Mouse (Mus musculus): ENCODE measurements around the gene Lamb3.
A peak's percentile ranks its signal among the peaks of the same experiment; 100 is the strongest.
"Not testable (repeated sequence)": the region's sequence is repeated elsewhere in the genome, so short reads cannot be mapped to it uniquely, and the experiment has no call there.

Lamb3 gene

DNA sequence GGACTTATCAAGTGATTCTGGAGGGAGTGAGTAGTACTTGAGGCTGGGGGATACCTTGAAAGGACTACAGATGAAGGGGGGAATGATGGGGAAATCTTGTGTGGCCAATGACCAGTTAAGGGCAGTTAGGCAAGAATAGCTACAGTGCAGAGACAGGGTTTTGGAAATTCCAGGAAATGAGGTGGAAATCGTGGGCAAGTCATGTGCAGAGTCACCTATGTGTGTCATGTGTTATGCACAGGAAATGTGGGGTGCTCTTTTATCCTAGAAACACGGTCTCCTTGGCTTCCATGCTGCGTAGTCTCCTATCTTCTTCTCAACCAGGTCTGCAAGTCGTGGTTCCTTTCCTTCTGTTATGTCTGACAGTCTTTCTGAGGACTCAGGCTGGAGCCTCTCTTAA is 72.0 kb downstream of the Lamb3 start:
- DNase-seq (ENCODE audit: low read depth) = no peak

DNA sequence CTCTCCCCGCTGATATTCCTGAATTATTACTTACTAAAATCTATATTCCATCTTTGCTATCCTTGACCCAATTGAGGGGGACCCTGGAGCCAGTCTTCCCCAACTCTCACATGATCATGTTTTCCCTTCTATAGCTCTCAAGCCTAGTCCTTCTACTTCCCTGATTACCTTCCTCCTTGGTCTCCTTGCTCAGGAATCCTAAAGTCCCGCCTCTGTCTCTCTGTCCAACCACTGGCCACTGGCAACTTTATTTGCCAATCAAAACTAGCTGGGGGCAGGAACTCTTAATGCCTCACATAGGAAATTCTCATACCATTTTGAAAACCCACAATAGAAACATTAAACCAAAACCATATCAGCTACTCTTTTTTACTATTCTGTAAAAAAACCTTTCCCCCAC is 73.8 kb downstream of the Lamb3 start:
- DNase-seq (ENCODE audit: low read depth) = no peak

DNA sequence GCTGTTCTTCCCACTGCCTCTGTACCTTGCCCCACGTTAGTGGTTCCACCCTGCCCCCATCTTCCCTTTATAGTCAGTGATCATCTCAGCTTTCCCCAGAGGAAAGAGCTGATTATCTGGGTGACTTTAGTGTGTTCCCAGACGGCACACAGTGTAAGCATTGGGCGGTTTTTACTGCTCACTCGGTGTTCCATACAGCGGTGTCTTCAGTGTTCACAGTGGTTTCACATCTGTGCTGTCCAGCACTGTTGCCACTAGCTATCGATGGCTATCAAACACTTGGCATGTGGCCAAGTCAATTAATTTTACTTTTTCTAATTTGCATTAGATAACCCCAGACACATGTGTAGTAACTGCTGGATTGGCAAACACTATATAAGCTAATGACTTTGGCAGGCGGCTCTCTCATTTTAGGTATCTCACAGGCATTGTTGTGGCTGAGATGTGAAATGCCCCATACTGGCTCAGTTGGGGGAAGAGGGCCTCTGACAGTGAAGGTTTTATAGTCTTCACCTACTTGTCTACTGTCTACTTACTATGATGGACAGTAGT is 76.8 kb downstream of the Lamb3 start:
- no peak for DNase-seq (ENCODE audit: low read depth)

DNA sequence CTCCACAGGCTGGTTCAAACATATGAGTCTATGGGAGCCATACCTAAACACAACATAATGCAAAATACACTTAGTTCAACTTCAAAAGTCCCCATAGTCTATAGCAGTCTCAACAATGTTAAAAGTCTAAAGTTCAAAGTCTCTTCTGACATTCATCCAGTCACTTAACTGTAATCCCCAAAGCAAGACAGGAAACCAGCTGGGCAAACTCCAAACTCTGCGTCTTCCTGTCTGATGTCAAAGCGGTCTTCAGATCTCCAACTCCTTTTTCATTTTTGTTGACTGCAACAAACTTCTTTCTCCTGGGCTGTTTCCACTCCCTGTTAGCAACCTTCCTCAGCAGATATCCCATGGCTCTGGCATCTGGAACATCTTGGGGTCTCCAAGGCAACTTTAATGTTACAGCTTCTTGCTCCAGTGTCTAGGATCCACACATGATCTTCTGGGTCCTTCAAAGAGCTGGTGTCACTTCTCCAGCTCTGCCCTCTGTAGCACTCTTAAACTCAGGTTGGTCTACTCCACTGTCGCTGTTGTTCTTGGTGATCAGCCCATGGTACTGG is 78.3 kb downstream of the Lamb3 start:
- not testable (repeated sequence) for DNase-seq (ENCODE audit: low read depth)

DNA sequence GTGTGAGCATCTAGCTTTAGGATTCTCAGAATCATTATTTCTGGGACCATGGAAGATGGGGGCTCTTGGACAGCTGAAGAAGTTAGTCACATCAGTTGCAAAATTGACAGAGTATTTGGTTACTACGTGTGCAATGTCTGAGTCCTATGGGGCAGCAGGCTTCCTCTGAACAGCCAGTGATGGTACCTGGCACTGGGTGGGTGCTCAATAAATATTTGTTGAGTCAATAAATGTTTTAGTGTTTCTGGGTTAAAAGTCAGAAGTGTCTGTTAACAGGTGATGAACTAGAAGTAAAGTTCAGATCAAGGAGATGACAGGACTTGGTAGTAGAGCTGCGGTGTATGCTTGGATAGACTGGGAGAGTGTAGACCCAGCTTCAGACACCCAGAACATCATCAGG is 80.1 kb downstream of the Lamb3 start:
- DNase-seq (ENCODE audit: low read depth) = no peak

DNA sequence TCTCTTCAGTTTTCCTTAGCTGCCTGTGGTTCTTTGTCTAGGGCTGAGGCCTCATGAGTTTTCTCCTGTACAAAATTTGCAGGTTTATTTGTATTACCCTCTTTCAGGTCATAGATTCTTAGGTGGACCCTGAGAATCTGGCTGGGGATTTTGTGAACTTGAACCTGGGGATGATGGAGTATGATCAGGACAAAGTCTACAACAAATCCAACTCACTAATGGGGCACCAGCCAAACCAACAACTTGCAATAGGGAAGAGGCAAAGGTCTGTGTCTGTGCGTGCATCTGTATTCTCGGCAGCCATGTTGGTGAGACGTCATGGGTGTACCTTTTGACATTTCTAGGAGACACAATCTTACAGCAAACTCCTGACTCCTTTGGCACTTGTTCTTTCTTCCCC is 81.6 kb downstream of the Lamb3 start:
- no peak for DNase-seq (ENCODE audit: low read depth)

DNA sequence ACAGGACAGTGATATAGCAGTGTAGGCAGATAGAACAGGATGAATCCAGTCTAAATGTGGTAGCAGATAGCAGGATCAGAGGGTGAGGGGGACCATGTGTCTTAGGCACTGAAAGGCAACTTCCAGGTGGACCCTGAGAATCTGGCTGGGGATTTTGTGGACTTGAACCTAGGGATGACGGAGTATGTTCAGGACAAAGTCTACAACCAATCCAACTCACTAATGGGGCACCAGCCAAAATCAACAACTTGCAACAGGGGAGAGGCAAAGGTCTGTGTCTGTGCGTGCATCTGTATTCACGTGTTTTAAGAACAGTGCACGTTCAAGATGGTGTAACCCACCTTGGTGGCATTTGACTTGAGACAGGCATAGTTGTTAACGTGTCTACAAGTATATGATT is 82.4 kb downstream of the Lamb3 start:
- DNase-seq (ENCODE audit: low read depth) = no peak

DNA sequence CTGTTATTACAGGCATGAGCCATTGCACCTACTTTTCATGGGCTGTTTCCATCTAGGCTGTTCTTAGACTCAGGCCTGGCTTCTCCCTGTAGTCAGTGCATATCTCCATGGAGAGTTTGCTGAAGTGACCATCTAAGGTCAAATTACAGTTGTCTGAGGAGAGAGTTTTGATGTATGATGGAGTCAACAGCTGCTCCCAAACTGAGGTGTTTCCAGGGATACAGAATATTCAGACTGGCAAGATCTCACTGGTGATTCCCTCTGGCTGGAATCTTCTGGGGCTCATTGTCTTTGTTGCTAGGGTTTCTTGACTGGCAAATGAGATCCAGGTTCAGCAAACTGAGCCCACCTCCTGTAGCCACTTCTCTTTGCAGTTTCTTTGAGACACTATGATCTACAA is 83.2 kb downstream of the Lamb3 start:
- no peak for DNase-seq (ENCODE audit: low read depth)

DNA sequence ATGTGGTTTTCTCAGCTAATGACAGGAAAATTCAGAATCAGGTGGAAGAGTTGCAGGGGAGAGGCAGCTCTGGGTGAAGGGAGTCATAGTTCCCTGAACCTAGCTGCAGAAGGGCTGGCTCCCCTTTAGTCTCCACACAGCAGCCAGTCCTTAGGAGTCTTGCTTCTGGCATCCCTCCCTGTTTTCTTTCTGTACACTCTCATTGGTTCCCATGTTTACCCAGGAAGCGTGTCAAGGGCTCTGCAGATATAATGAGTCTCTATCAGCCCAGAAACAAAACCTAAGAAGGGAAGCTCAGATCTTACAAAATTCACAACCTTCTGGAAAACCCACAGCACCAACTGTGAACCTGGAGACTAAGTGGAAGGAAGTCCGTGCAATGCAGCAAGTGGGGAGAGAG is 85.5 kb downstream of the Lamb3 start:
- no peak for DNase-seq (ENCODE audit: low read depth)

DNA sequence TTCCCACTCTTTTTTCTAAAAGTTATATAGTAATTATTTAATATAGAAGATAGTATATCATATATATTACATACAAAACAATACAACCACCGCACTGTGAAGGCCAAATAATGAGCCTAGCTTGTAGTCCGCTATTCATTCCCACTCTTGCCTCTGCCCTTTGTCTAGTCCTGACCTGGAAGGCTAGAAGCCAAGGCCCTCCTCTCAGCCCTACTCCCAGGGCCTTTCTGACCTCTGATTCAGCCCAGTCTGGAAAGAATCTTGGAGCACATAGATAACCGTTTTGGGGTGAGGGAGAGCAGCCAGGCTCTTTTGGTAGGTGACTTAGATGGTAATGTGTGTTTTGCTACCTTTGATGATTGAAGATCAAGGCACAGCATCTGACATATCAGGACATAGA is 86.4 kb downstream of the Lamb3 start:
- no peak for DNase-seq (ENCODE audit: low read depth)

DNA sequence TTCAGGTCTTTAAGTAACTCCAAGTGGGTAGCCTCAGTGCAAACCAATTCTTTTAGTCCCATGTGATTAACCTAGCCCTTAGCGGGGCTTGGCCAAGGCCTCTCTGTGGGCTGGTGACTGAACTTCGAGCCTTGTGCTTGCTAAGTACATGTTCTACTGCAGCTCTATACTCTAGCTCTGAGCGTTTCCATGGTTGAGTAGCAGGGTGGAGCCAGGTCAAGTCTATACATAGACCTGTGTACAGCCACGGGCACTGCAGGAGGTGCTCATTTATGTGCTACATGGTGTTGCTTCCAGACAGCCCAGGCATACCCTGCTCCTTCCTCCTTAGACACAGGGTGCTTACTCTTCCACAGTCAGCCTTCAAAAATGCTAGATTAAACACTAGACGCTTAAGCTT is 88.4 kb downstream of the Lamb3 start:
- DNase-seq (ENCODE audit: low read depth) = no peak

DNA sequence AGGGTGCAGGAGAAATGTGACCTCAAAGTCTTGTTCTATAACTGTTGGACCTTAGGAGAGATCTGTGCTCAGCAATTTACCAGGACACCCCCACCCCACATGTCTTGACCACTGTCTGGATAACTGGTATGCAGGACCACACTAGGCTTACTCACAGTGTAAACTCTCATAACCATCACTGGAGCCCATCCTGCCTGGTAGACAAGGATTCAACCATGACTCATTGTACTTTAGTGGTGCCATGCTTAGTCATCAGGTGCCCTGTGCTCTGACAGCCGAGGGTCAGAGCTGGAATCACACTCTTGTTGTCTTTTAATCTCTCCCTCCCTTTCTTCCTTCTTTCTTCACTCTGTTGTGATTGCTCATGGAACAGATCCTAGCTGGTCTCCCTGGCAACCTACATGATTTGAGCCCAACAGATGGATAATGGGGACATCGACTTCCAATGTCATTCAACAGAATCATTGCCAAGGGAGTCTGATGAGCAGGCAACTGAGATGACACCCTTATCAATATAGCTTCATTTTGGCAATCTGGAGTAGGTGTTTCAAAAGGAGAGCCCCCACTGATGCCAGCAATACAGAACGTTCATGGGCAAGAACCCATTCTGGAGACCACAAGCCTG is 90.8 kb downstream of the Lamb3 start:
- DNase-seq (ENCODE audit: low read depth) = peak; percentile 24

DNA sequence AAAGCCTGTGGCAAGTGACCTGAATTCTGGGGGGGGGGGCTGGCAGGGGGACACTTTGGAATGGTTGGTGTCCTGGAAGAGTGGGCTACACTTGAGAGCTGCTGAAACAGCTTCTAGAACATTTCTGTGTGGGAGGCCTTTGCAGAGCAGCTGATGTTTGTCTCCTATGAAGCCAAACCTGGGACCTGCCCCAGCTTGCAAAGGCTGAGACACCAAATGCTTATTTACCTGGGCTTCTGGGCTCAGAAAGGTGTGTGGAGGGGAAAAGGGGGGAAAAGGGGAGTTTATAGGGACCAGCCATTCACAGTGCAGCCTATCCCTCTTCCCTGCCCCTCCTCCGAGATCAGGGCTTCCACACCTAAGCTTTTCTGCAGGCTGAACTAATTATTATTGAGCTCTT is 92.5 kb downstream of the Lamb3 start:
- DNase-seq (ENCODE audit: low read depth) = no peak

DNA sequence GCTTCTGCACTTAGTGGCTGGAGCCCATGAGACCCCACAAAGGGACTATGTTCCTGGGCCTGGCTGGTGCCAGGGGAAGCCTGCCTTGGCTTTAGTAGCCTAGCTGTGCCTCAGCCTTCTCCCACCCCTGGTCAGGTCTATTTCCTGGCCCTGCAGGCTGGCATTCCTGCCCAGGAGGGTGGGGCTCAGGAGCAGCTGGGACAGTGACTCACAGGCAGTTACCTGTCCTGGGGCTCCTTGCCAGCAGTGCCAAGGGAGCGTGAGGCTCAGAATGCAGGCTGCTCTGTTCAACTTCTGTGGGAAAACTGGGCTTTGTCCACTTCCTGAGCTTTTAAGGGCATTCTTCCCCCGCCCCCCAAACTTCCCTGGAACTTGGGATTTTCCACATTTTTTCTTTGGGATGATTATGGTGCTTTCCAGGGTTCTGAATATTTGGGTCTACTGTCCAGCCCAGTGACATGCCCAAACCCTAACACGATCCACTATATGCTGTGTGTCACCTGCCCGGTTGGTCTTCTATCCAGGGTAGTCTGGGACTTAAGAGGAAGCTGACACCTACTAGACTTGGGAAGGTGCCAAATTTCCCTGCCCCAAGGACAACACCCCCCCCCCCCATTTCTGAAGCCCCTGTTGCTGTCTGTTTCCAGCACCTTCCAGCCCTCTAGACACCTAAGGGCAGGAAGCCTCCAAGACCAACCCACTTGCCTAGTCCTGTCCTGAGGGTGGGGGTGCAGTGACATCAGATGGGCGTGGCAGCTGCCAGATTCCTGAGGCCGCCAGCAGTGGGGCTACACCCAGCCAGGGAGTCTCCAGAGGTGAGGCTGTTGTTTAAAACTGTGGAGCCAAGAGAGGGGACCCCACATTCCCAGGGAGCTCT is 94.0 kb downstream of the Lamb3 start:
- peak; percentile 29 for DNase-seq (ENCODE audit: low read depth)

DNA sequence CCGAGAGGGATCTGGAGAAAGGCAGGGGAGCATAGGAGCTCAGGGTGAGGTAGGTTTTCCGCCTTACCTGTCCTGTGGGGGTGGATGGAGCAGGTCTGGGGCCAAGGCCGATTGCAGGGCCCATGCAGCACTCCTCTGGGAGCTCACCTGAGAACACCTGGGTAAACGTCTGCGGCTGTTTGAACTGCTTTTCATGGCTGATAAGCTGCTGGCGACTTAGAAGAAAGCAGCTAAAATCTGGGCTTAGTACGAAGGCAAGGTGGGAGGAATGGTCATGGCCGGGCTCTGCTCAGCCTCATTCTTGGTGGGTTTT is 94.5 kb downstream of the Lamb3 start:
- no peak for DNase-seq (ENCODE audit: low read depth)

DNA sequence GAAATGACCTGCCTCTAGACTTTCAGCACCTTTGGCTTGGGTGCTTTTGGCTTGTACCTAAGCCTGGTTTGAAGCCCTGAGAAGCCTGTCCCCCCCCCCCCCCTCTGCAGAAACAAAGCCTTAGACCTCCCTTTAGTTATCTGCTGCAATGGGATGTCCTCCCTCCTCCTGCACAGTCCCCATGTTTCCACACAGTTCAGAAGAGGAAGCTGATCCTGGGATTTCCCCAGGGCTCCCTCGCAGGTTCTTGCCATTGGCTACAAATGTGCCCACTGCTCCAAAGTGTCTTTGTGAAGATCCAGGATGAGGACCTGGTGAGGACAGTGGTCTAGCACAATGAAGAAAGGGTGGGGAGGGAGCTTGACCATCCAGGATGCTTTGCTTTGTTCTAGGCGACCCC is 95.6 kb downstream of the Lamb3 start:
- no peak for DNase-seq (ENCODE audit: low read depth)

DNA sequence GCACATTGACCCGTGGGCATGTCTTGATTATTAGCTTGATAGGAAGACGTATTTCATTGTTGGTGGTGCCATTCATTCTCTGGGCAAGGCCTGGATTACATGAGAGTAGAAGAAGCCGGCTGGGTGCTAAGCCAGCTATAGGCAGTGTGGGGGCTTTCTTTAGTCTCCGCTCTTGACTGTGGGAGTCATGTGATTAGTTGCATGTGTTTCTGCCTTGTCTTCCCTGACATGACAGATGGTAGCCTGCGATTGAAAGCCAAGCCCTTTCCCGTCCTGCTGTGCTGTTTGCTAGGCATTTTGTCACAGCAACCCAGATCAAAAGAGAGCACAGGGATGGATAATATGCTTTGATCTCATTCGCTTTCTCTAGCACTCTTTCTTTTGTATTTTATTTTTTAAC is 97.9 kb downstream of the Lamb3 start:
- no peak for DNase-seq (ENCODE audit: low read depth)

DNA sequence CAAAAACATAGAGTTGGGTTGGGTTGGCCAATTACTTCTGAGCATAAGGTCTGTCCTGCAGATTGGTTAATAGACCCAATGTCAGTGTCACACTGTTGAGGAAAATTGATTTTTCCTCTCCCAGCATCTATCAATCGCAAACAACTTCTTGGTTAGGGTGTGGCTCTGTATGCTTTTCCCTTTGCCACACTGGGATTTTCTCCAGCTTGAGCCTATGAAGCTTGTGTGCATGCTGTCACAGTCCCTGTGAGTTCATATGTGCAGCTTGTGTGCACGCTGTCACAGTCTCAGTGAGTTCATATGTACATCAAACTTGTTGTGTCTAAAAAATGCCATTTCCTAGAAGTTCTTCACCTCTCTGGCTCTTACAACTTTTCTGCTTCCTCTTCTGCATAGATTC is 99.3 kb downstream of the Lamb3 start:
- no peak for DNase-seq (ENCODE audit: low read depth)

DNA sequence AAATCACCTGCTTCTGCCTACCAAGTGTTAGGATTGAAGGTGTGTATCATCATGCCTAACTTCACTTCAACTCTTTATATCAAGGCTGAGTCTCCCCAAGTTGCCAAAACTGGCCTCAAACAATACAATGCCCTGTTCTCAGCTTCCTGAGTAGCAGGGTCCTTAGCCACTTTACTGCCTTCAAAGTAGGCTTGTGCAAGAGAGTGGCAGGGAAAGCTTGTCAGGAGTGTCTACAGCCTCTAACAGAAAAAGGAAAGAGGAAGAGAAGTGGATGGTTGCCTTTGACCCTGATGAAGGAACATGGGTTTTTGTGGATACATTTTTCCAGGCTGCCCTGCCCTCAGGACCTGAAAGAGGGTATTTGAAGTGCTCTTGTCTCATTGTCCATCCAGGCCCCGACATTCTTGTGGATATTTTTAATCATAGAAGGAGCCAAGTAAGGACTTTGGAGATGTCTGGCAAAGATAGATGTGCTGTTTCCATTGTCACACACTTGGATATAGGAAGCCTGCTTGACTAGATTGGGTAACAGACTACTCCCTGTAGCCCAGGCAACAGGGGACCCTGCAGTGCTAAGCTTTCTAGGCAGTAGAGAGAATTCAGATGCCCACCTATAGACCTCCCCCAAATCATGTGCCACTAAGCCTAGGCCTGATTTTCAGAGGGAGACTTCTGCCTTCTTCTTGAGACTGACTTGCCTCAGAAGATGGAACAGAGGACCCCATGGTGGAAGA is 102.5 kb downstream of the Lamb3 start:
- DNase-seq (ENCODE audit: low read depth) = no peak

DNA sequence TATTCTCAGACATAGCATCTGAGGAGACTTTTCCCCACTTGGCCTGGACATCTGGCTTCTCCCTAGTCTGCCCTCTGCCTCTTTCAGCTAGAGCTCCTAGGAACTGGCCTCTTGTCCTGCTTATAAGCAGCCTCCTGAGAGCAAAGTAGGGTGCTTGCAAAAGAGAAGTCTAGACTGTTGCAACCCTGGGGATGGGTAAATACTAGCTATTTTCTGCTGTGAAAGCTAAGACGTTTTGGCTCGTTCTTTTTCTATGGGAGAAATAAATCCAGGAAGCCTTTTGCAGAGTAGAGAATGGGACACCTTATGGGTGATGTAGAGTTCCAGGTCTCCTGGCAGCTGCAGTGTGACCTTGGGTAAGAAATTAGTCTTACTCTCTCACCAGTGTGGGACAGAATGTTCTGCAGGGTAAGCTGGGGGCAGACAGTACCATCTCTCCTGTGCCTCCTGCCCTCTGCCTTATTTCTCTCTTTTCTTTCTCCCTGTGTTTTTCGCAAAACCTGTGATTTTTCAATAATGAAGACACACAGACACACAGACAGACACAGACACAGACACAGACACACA is 103.1 kb downstream of the Lamb3 start:
- no peak for DNase-seq (ENCODE audit: low read depth)

DNA sequence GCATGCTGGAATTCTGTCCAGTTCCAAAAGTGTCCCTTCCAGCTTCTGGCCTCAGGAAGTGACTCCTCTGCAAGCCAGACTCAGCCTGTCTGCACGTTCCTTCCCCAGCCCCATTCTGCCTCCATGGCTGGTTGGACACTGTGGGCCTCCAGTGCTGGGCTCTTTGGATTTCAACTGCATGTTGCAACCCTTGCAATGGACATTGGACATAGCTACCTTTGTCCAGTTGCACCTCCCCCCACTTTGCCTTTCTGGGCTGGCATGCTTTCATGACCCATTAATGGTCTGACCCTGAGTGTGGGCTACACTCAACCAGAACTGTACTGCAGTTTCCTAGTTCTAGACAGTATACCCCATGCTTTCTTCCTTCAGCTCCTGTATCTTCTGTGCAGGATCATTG is 104.1 kb downstream of the Lamb3 start:
- no peak for DNase-seq (ENCODE audit: low read depth)

DNA sequence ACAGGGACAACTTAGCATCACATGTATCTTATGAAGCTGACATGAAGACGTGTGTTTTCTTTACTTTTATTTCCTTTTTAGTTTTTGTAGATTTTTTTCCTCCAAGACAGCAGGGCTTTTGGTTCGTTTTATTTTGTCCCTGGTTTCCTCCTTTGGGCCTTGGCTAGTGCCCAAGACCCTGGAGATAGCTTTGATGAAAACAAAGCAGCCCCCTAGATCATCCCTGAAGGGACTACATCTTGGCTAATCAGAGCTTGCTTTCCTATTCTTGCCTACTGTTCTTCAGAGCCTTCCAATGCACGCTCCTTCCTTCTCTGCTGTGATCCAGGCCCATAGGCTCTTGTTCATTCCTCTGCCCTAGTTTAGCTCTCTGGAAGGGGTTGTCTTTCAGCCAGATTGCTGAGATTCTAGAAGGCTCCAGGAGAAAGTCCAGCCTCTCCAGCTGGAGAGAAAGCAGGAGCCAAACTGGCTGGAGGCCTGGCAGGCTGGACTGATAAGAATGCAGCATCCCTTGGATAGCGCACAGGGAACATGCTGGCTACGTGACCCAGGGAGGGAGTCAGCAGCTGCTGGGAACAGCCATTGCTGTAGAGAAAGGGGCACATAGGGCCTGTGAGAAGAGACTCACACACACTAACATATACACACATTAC is 108.3 kb downstream of the Lamb3 start:
- DNase-seq (ENCODE audit: low read depth) = peak; percentile 63

Measured in NIH3T3 (cell line).